Mouse (Mus musculus): Measurements from ENCODE around the gene Sp8. TPM values are rescaled to one million over a fixed set of nuclear protein-coding genes. Genes with fewer than 3 reads are reported as not detected.

Sp8 gene
- polyA plus RNA-seq (2017; shearing (Covaris generic)) = not detected

DNA sequence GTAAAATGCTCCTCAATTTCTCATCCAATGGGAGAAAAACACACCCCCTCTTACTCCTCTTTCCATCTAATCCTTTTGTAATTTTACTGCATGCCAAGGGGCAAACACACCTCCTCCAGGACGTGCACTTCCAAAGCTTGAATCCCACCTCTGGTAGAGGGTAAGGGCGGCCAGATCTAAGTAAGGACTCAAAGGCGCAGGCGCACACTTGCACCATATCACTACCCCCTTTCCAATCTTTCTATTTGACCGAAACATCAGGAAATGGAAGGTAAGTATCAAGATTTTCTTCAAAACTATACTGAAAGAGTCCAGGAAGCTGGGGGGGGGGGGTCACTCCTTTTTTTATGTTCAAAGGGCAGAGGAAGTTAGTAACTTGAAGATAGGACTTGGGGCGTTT, at the start of gene Sp8:
Sp8 (plus strand) TSS at position 109 of the 400 bp plus-strand sequence.

Other genes with a start within 250 kb of the Sp8 start
- not detected for gene Abcb5, start 120.1 kb downstream of the Sp8 start, polyA plus RNA-seq (2017; shearing (Covaris generic))

Measured in activated CD4-positive, CD25-positive, alpha-beta regulatory T cell, adult 9 weeks (primary cell).